In the genomic region with DNA sequence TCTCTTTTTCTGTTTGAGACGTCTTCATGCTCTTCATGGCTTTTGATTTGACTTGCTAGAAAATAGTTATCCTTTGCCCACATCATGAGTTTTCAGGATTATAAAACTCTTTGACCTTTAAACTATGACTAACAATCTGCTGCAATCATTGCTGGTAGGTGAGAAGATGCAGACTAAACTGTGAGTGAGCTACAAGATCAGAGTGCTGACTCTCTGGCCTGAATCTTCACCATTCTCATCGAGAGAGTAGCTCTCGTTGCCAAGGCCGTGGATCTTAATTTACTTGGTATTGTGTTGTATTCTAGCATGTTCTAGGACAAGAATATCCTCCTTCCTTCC, we compare ENCODE assay signal across 15 mouse cellular contexts.
"Had no signal": no experiment of that assay in that cellular context is flagged by ENCODE, and none has a peak within 500 bp of the region (broad histone marks: within the 10 kb centered on the region; RNA-seq: fewer than 3 reads in every experiment).

No protein-coding gene starts in this region.

- H3K36me3 ChIP-seq: limb, embryonic 12.5 days; midbrain, embryonic 13.5 days; neural tube, embryonic 15.5 days had no signal

- H3K27me3 ChIP-seq: limb, embryonic 12.5 days; midbrain, embryonic 13.5 days; neural tube, embryonic 15.5 days had no signal

- H3K9me3 ChIP-seq: limb, embryonic 12.5 days; midbrain, embryonic 13.5 days; neural tube, embryonic 15.5 days had no signal

- H3K4me1 ChIP-seq: limb, embryonic 12.5 days; midbrain, embryonic 13.5 days; neural tube, embryonic 15.5 days had no signal

- DNase-seq: kidney, postnatal 14 days; layer of hippocampus, adult 9-11 months; liver; lung, adult 18-20 months; right cerebral cortex, adult 18-20 months; right cerebral cortex, postnatal 25 days; spleen, adult 18-20 months; thymus, adult 18-20 months; thymus, postnatal 14 days had no signal

- H3K4me3 ChIP-seq: limb, embryonic 12.5 days; midbrain, embryonic 13.5 days; myocyte; neural tube, embryonic 15.5 days had no signal

- H3K27ac ChIP-seq: limb, embryonic 12.5 days; liver, embryonic 14.5 days; midbrain, embryonic 13.5 days; neural tube, embryonic 15.5 days had no signal

- H3K9ac ChIP-seq: limb, embryonic 12.5 days; liver, embryonic 14.5 days; midbrain, embryonic 13.5 days; neural tube, embryonic 15.5 days had no signal

- H3K4me2 ChIP-seq: limb, embryonic 12.5 days; midbrain, embryonic 13.5 days; neural tube, embryonic 15.5 days had no signal

- ATAC-seq: inflammation-experienced regulatory T-cells, adult 6 months; midbrain, embryonic 13.5 days had no signal
